ENCODE assay signal across 13 mouse cellular contexts in genomic region chr2:32068811-32069607, GRCm38 (mm10). TPM values are rescaled to one million over a fixed set of nuclear protein-coding genes. Genes with fewer than 3 reads are reported as not detected.
A peak's percentile ranks its signal among the peaks of the same experiment; 100 is the strongest.
DNase-seq lines count a peak whose midpoint lies in the region; ATAC-seq and TF ChIP-seq lines count a peak whose summit lies in the region.
"Had no signal": no experiment of that assay in that cellular context is flagged by ENCODE, and none has a peak within 500 bp of the region (broad histone marks: within the 10 kb centered on the region; RNA-seq: fewer than 3 reads in every experiment).

No protein-coding gene starts in this region.

- H3K4me3 ChIP-seq in forebrain, embryonic 10.5 days = peak overlapping the region; percentile 11; the same call in 1 of the 2 replicates
- H3K4me3 ChIP-seq in forebrain, embryonic 16.5 days (replicated peaks; ENCODE audit: low read length) = no peak overlapping the region
- H3K4me3 ChIP-seq in intestine, postnatal 0 days (ENCODE audit: low read depth, low read length) = no peak overlapping the region
- no peak overlapping the region for H3K4me3 ChIP-seq in intestine, embryonic 16.5 days (ENCODE audit: low read length)
- H3K4me3 ChIP-seq: hindbrain, embryonic 15.5 days; midbrain, embryonic 13.5 days had no signal

- TF ChIP-seq CTCF in intestine, postnatal 0 days (IDR thresholded peaks at IDR 0.05; ENCODE audit: low read depth) = peak; percentile 27; the same call in 1 of the 2 replicates

- H3K36me3 ChIP-seq in forebrain, embryonic 10.5 days (replicated peaks) = no peaks in the 10 kb centered on the region
- no peaks in the 10 kb centered on the region for H3K36me3 ChIP-seq in forebrain, embryonic 16.5 days (ENCODE audit: control insufficient read depth, insufficient read depth)
- H3K36me3 ChIP-seq in intestine, postnatal 0 days (ENCODE audit: control insufficient read depth, insufficient read depth) = no peaks in the 10 kb centered on the region; the same call in 1 of the 2 replicates
- H3K36me3 ChIP-seq in intestine, embryonic 16.5 days (ENCODE audit: control insufficient read depth, insufficient read depth, low read length) = no peaks in the 10 kb centered on the region
- H3K36me3 ChIP-seq: hindbrain, embryonic 15.5 days; midbrain, embryonic 13.5 days had no signal

- no peaks in the 10 kb centered on the region for H3K9me3 ChIP-seq in forebrain, embryonic 10.5 days
- no peaks in the 10 kb centered on the region for H3K9me3 ChIP-seq in forebrain, embryonic 16.5 days (ENCODE audit: control insufficient read depth, low read length)
- H3K9me3 ChIP-seq in intestine, postnatal 0 days (ENCODE audit: control insufficient read depth) = no peaks in the 10 kb centered on the region
- H3K9me3 ChIP-seq in intestine, embryonic 16.5 days (ENCODE audit: control insufficient read depth, low read length) = no peaks in the 10 kb centered on the region
- H3K9me3 ChIP-seq: hindbrain, embryonic 15.5 days; midbrain, embryonic 13.5 days had no signal

- H3K4me1 ChIP-seq in forebrain, embryonic 10.5 days = peaks cover 13% of the 10 kb centered on the region
- no peaks in the 10 kb centered on the region for H3K4me1 ChIP-seq in forebrain, embryonic 16.5 days (replicated peaks; ENCODE audit: control insufficient read depth, insufficient read depth, low read length)
- no peaks in the 10 kb centered on the region for H3K4me1 ChIP-seq in intestine, postnatal 0 days (replicated peaks; ENCODE audit: control insufficient read depth, insufficient read depth, low read length)
- H3K4me1 ChIP-seq in intestine, embryonic 16.5 days (ENCODE audit: control insufficient read depth, insufficient read depth, low read length) = no peaks in the 10 kb centered on the region
- H3K4me1 ChIP-seq: midbrain, embryonic 13.5 days had no signal

- H3K9ac ChIP-seq in forebrain, embryonic 16.5 days (replicated peaks; ENCODE audit: low read depth, low read length) = no peak overlapping the region
- no peak overlapping the region for H3K9ac ChIP-seq in intestine, postnatal 0 days (ENCODE audit: low read depth, low read length)
- H3K9ac ChIP-seq in intestine, embryonic 16.5 days (ENCODE audit: low read depth, low read length) = no peak overlapping the region
- H3K9ac ChIP-seq: hindbrain, embryonic 15.5 days; midbrain, embryonic 13.5 days had no signal

- DNase-seq in forebrain, embryonic 10.5 days (ENCODE audit: extremely low spot score, low spot score) = no peak
- DNase-seq in thymus, postnatal 0 days (ENCODE audit: low spot score) = peak; percentile 1
- no peak for DNase-seq in thymus, postnatal 10 days (ENCODE audit: low spot score in 2 of 2)
- no peak for DNase-seq in adrenal gland, adult 2 months
- DNase-seq: adrenal gland, postnatal 14 days; right cerebral cortex, postnatal 14 days had no signal

- H3K4me2 ChIP-seq in forebrain, embryonic 16.5 days (ENCODE audit: low read length) = no peak overlapping the region
- no peak overlapping the region for H3K4me2 ChIP-seq in intestine, postnatal 0 days (replicated peaks; ENCODE audit: low read depth)
- H3K4me2 ChIP-seq in intestine, embryonic 16.5 days (ENCODE audit: low read depth, low read length) = no peak overlapping the region
- H3K4me2 ChIP-seq: hindbrain, embryonic 15.5 days; midbrain, embryonic 13.5 days had no signal

- peaks cover 23% of the 10 kb centered on the region for H3K27me3 ChIP-seq in forebrain, embryonic 10.5 days (ENCODE audit: poor library complexity, severe bottlenecking)
- no peaks in the 10 kb centered on the region for H3K27me3 ChIP-seq in forebrain, embryonic 16.5 days (replicated peaks; ENCODE audit: control insufficient read depth, insufficient read depth, low read length)
- no peaks in the 10 kb centered on the region for H3K27me3 ChIP-seq in intestine, postnatal 0 days (replicated peaks; ENCODE audit: control insufficient read depth, insufficient read depth, low read length)
- H3K27me3 ChIP-seq in intestine, embryonic 16.5 days (replicated peaks; ENCODE audit: control insufficient read depth, insufficient read depth, low read length) = 0 out of 2 replicates have a peak, but pooled peaks cover 5% of the 10 kb centered on the region
- H3K27me3 ChIP-seq: hindbrain, embryonic 15.5 days had no signal

- H3K27ac ChIP-seq in forebrain, embryonic 10.5 days = 0 out of 2 replicates have a peak overlapping the region, but pooled peaks have one; percentile 6
- no peak overlapping the region for H3K27ac ChIP-seq in forebrain, embryonic 16.5 days (ENCODE audit: low read length)
- no peak overlapping the region for H3K27ac ChIP-seq in intestine, postnatal 0 days (ENCODE audit: low read depth, low read length)
- no peak overlapping the region for H3K27ac ChIP-seq in intestine, embryonic 16.5 days (ENCODE audit: low read length)
- H3K27ac ChIP-seq: hindbrain, embryonic 15.5 days; midbrain, embryonic 13.5 days had no signal

- ATAC-seq in forebrain, embryonic 16.5 days = no peak
- no peak for ATAC-seq in intestine, postnatal 0 days
- ATAC-seq in intestine, embryonic 16.5 days = no peak
- ATAC-seq in erythroblast, adult 5-6 weeks (replicated peaks; ENCODE audit: low FRiP score, poor library complexity, severe bottlenecking) = no peak
- ATAC-seq: midbrain, embryonic 13.5 days had no signal

- 52% methylated on average over 31 of the region's 31 CpGs for WGBS in forebrain, embryonic 10.5 days
- 55% methylated on average over 31 of the region's 31 CpGs for WGBS in forebrain, embryonic 16.5 days
- WGBS in intestine, postnatal 0 days = 50% methylated on average over 31 of the region's 31 CpGs
- WGBS in intestine, embryonic 16.5 days = 54% methylated on average over 31 of the region's 31 CpGs

RNA-seq across cellular contexts. Expression of gene Fam78a, which starts 15.6 kb away (rescaled TPM):
- 1.3 and 1.5 TPM in 2 replicates for polyA plus RNA-seq in forebrain, embryonic 10.5 days (2016; fragmentation: Nextera tagmentation; extraction: Ambion mirVana)
- polyA plus RNA-seq in forebrain, embryonic 16.5 days (2015; fragmentation: Nextera tagmentation; extraction: Ambion mirVana) = 0.20 and 0.48 TPM in 2 replicates
- 6.1 and 6.2 TPM in 2 replicates for polyA plus RNA-seq in intestine, postnatal 0 days (2015; fragmentation: Nextera tagmentation; extraction: Ambion mirVana)
- 2.1 and 2.2 TPM in 2 replicates for polyA plus RNA-seq in intestine, embryonic 16.5 days (2015; fragmentation: Nextera tagmentation; extraction: Ambion mirVana)
- polyA plus RNA-seq in thymus, postnatal 0 days (2015; fragmentation: Nextera tagmentation; extraction: Ambion mirVana) = 57.5 and 68.6 TPM in 2 replicates
- 9.6 and 16.9 TPM in 2 replicates for total RNA-seq in erythroblast, adult 5-6 weeks (2015; ENCODE audit: low replicate concordance)
- total RNA-seq in erythroblast, adult 5-6 weeks (2017; ENCODE audit: low replicate concordance) = 19.7 and 23.0 TPM in 2 replicates
- 1 to 10 TPM; 1.5 to 4.8 TPM for total RNA-seq in adrenal gland, adult 2 months (2021)
- 2.6 and 6.5 TPM in 2 replicates for polyA plus RNA-seq in adrenal gland, adult 2 months (2012; rRNA removed)

RNA-seq across cellular contexts. Expression of gene Plpp7, which starts 26.3 kb away (rescaled TPM):
- polyA plus RNA-seq in forebrain, embryonic 10.5 days (2016; fragmentation: Nextera tagmentation; extraction: Ambion mirVana) = 4.8 and 5.3 TPM in 2 replicates
- 19.6 and 20.6 TPM in 2 replicates for polyA plus RNA-seq in forebrain, embryonic 16.5 days (2015; fragmentation: Nextera tagmentation; extraction: Ambion mirVana)
- polyA plus RNA-seq in intestine, postnatal 0 days (2015; fragmentation: Nextera tagmentation; extraction: Ambion mirVana) = 3.1 and 3.8 TPM in 2 replicates
- polyA plus RNA-seq in intestine, embryonic 16.5 days (2015; fragmentation: Nextera tagmentation; extraction: Ambion mirVana) = 4.0 and 5.0 TPM in 2 replicates
- 0.91 and 1.0 TPM in 2 replicates for polyA plus RNA-seq in thymus, postnatal 0 days (2015; fragmentation: Nextera tagmentation; extraction: Ambion mirVana)
- total RNA-seq in erythroblast, adult 5-6 weeks (2015; ENCODE audit: low replicate concordance) = not detected in 2 replicates
- total RNA-seq in erythroblast, adult 5-6 weeks (2017; ENCODE audit: low replicate concordance) = 0.60 TPM in 1 of 2 replicates, not detected in the other
- total RNA-seq in adrenal gland, adult 2 months (2021) = 1 to 10 TPM; 4.0 to 4.2 TPM
- 35.8 and 42.0 TPM in 2 replicates for polyA plus RNA-seq in adrenal gland, adult 2 months (2012; rRNA removed)
- total RNA-seq: neutrophil, adult 5-6 weeks had no signal
